Mouse (Mus musculus) heart, embryonic 14.5 days (tissue): Measurements from ENCODE around the gene Fgfbp3. TPM values are rescaled to one million over a fixed set of nuclear protein-coding genes. Genes with fewer than 3 reads are reported as not detected.

Source experiments
- ATAC-seq: fragments of 200-750 bp; cut with Nextera tagmentation; 2 replicates; pipeline ENCODE4 v1.8.0; 2017; ENCODE audit warnings: low read depth, moderate TSS enrichment; ENCODE audit not compliant: insufficient number of reproducible peaks, insufficient read depth, low FRiP score
- H3K27ac ChIP-seq, 2 experiments: fragments of 200-500 bp in 1 of 2; fragments of 300-500 bp in 1 of 2; sonication (generic) in 1 of 2; replicated peaks in 1 of 2; 2 replicates each; pipeline ENCODE4 v1.5.1; 2012 to 2014; ENCODE audit warnings: low read depth in 2 of 2, low read length in 2 of 2, control low read depth in 1 of 2, mild to moderate bottlenecking in 1 of 2, mixed read lengths in 1 of 2; ENCODE audit not compliant: control insufficient read depth in 1 of 2, insufficient read depth in 1 of 2
- H3K27me3 ChIP-seq: fragments of 300-500 bp; sonication (generic); 2 replicates; pipeline ENCODE4 v1.6.1; 2014; ENCODE audit warnings: mild to moderate bottlenecking, low read length, control low read depth; ENCODE audit not compliant: control insufficient read depth, insufficient read depth
- H3K36me3 ChIP-seq: fragments of 300-500 bp; sonication (generic); 2 replicates; pipeline ENCODE4 v1.6.1; 2014; ENCODE audit warnings: mild to moderate bottlenecking, control low read depth, low read length, mixed read lengths; ENCODE audit not compliant: control insufficient read depth, insufficient read depth
- H3K4me1 ChIP-seq, 2 experiments: fragments of 200-500 bp in 1 of 2; fragments of 300-500 bp in 1 of 2; sonication (generic) in 1 of 2; 2 replicates each; pipeline ENCODE4 v1.6.1; 2012 to 2014; ENCODE audit warnings: low read length in 2 of 2, control low read depth in 1 of 2, mixed read lengths in 1 of 2; ENCODE audit not compliant: control insufficient read depth in 2 of 2, insufficient read depth in 2 of 2
- H3K4me2 ChIP-seq: fragments of 300-500 bp; sonication (generic); 2 replicates; pipeline ENCODE4 v1.6.1; 2014; ENCODE audit warnings: mild to moderate bottlenecking, low read length
- H3K4me3 ChIP-seq, 2 experiments: fragments of 200-500 bp in 1 of 2; fragments of 300-500 bp in 1 of 2; sonication (generic) in 1 of 2; 2 replicates each; pipeline ENCODE4 v1.5.1; 2012 to 2014; ENCODE audit warnings: low read length in 2 of 2, mild to moderate bottlenecking in 2 of 2, control low read depth in 1 of 2, low read depth in 1 of 2, moderate library complexity in 1 of 2; ENCODE audit not compliant: control insufficient read depth in 1 of 2, insufficient read depth in 1 of 2
- H3K9ac ChIP-seq: fragments of 300-500 bp; sonication (generic); 2 replicates; pipeline ENCODE4 v1.6.1; 2014; ENCODE audit warnings: mild to moderate bottlenecking, low read length
- H3K9me3 ChIP-seq: fragments of 300-500 bp; sonication (generic); 2 replicates; pipeline ENCODE4 v1.6.1; 2016; ENCODE audit warnings: low read length, control low read depth; ENCODE audit not compliant: control insufficient read depth
- WGBS: fragments of 180-500 bp; shearing (Covaris S2); extraction: QIAGEN DNeasy Blood & Tissue Kit; methylation state at CpG from one replicate; pipeline ENCODE4 v1.1.7; 2014; 5-methylcytosine and 5-hydroxymethylcytosine counted together
- polyA plus RNA-seq: library from polyadenylated mRNA; unstranded; fragments of >200 nt; fragmentation: Nextera tagmentation; extraction: Ambion mirVana; gene quantifications from 2 replicates; pipeline ENCODE4 v1.2.1, GENCODE M21; 2014

Gene Fgfbp3
- polyA plus RNA-seq, 1 experiment from 2014 or later, result 3.0 TPM

- Histone ChIP-seq H3K4me1 (0 out of 4 replicates have a peak, but pooled peaks cover 0 to 2% of the 10 kb centered on the region in 2 experiments), H3K4me3 (no peak overlapping the region), H3K27me3 (no peaks in the 10 kb centered on the region), H3K9me3 (no peaks in the 10 kb centered on the region), H3K9ac (no peak overlapping the region), H3K27ac (no peak overlapping the region), H3K4me2 (no peak overlapping the region), H3K36me3 (no peaks in the 10 kb centered on the region)
- ATAC-seq, result no peak
- 83% methylated on average over 4 of the region's 4 CpGs for WGBS
Observed at GRCm38 (mm10) chr19:36936285-36936684, 16.9 kb upstream of the Fgfbp3 start.

GRCm38 (mm10) chr19:36932613-36933012 lies 13.2 kb upstream of the Fgfbp3 start:
- Histone ChIP-seq H3K9me3 (no peaks in the 10 kb centered on the region), H3K27ac (no peak overlapping the region), H3K4me1 (peaks cover 0 to 2% of the 10 kb centered on the region in 2 experiments; a peak in 1 of 4 replicates), H3K27me3 (no peaks in the 10 kb centered on the region), H3K4me2 (no peak overlapping the region), H3K4me3 (no peak overlapping the region), H3K36me3 (no peaks in the 10 kb centered on the region), H3K9ac (no peak overlapping the region)
- WGBS, result 77% methylated on average over 2 of the region's 2 CpGs
- ATAC-seq, result no peak

GRCm38 (mm10) chr19:36932097-36932496 lies 12.7 kb upstream of the Fgfbp3 start:
- H3K36me3 ChIP-seq, result no peaks in the 10 kb centered on the region
- no peak overlapping the region for H3K4me2 ChIP-seq
- peaks cover 0 to 7% of the 10 kb centered on the region in 2 experiments; a peak in 2 of 4 replicates for H3K4me1 ChIP-seq
- no peaks in the 10 kb centered on the region for H3K9me3 ChIP-seq
- no peak overlapping the region for H3K27ac ChIP-seq
- no peak for ATAC-seq
- H3K4me3 ChIP-seq, result no peak overlapping the region
- H3K27me3 ChIP-seq, result no peaks in the 10 kb centered on the region
- H3K9ac ChIP-seq, result no peak overlapping the region

- no peak overlapping the region for H3K27ac ChIP-seq
- H3K36me3 ChIP-seq, result no peaks in the 10 kb centered on the region
- H3K9me3 ChIP-seq, result no peaks in the 10 kb centered on the region
- H3K4me1 ChIP-seq, result peaks cover 0 to 15% of the 10 kb centered on the region in 2 experiments; a peak in 2 of 4 replicates
- H3K4me3 ChIP-seq, result no peak overlapping the region
- H3K27me3 ChIP-seq, result no peaks in the 10 kb centered on the region
- no peak overlapping the region for H3K4me2 ChIP-seq
- H3K9ac ChIP-seq, result no peak overlapping the region
- no peak for ATAC-seq
Observed at GRCm38 (mm10) chr19:36929816-36930215, 10.4 kb upstream of the Fgfbp3 start.

GRCm38 (mm10) chr19:36927800-36928361 lies 8.5 kb upstream of the Fgfbp3 start:
- WGBS, result 83% methylated on average over 6 of the region's 6 CpGs

GRCm38 (mm10) chr19:36926553-36927236 lies 7.3 kb upstream of the Fgfbp3 start:
- peak overlapping the region; percentile 95 to 96 for H3K4me3 ChIP-seq
- peak overlapping the region; percentile 90 to 96 for H3K27ac ChIP-seq
- ATAC-seq, result no peak
- H3K4me2 ChIP-seq, result peak overlapping the region; percentile 79
- no peaks in the 10 kb centered on the region for H3K27me3 ChIP-seq
- peak overlapping the region; percentile 93 for H3K9ac ChIP-seq
- WGBS, result under 1% methylated on average over 26 of the region's 26 CpGs
- peaks cover 0 to 15% of the 10 kb centered on the region in 2 experiments; a peak in 2 of 4 replicates for H3K4me1 ChIP-seq
- no peaks in the 10 kb centered on the region for H3K9me3 ChIP-seq
- H3K36me3 ChIP-seq, result no peaks in the 10 kb centered on the region

More at GRCm38 (mm10) chr19:36927800-36928361, 8.5 kb upstream of the Fgfbp3 start:
- H3K27me3 ChIP-seq, result no peaks in the 10 kb centered on the region
- peaks cover 0 to 16% of the 10 kb centered on the region in 2 experiments; a peak in 2 of 4 replicates for H3K4me1 ChIP-seq
- no peak for ATAC-seq
- H3K4me2 ChIP-seq, result peak overlapping the region; percentile 79
- no peak overlapping the region for H3K4me3 ChIP-seq
- H3K27ac ChIP-seq, result no peak overlapping the region
- no peak overlapping the region for H3K9ac ChIP-seq
- H3K9me3 ChIP-seq, result no peaks in the 10 kb centered on the region
- no peaks in the 10 kb centered on the region for H3K36me3 ChIP-seq

GRCm38 (mm10) chr19:36925671-36926552 lies 6.5 kb upstream of the Fgfbp3 start, which contains the start of gene Btaf1:
Gene Btaf1 (plus strand): TSS chr19:36926079.
- Histone ChIP-seq H3K36me3 (no peaks in the 10 kb centered on the region), H3K4me2 (peak within 1 kb of the TSS; percentile 79), H3K9me3 (no peaks in the 10 kb centered on the region), H3K27ac (peak within 1 kb of the TSS; percentile 90 to 96), H3K4me3 (peak within 1 kb of the TSS; percentile 95 to 96), H3K27me3 (no peaks in the 10 kb centered on the region), H3K4me1 (peaks cover 0 to 15% of the 10 kb centered on the region in 2 experiments; a peak in 2 of 4 replicates), H3K9ac (peak within 1 kb of the TSS; percentile 93)
- peak; percentile 93 for ATAC-seq
- 0% methylated on average over 97 of the region's 98 CpGs for WGBS
